Mouse (Mus musculus) cortical plate, adult 2 months (tissue): ENCODE measurements at regions not wholly inside any gene's neighbourhood (a gene's known extent, or its start where the extent isn't known, plus 50 kb on each side); places are given as distances from the start of the nearest gene placed in this dataset.

ENCODE experiments used
- CTCF ChIP-seq: fragments of 200-500 bp; IDR thresholded peaks from 2 replicates; pipeline ENCODE4 v1.5.1; 2011; ENCODE audit warnings: mild to moderate bottlenecking, control low read depth, low read length; ENCODE audit not compliant: insufficient read depth; ENCODE audit errors: extremely low read depth
- POLR2A ChIP-seq: fragments of 200-500 bp; IDR thresholded peaks from 2 replicates; pipeline ENCODE4 v1.6.1; 2011; ENCODE audit warnings: mild to moderate bottlenecking, low read length, control low read depth; ENCODE audit not compliant: insufficient read depth; ENCODE audit errors: extremely low read depth

GRCm38 (mm10) chr13:3358996-3359750 lies 178.7 kb upstream of the Gdi2 start:
- TF ChIP-seq CTCF = no peak
- no peak for TF ChIP-seq POLR2A
